Mouse (Mus musculus): ENCODE data around the gene Fam131b.

Gene Fam131b

DNA sequence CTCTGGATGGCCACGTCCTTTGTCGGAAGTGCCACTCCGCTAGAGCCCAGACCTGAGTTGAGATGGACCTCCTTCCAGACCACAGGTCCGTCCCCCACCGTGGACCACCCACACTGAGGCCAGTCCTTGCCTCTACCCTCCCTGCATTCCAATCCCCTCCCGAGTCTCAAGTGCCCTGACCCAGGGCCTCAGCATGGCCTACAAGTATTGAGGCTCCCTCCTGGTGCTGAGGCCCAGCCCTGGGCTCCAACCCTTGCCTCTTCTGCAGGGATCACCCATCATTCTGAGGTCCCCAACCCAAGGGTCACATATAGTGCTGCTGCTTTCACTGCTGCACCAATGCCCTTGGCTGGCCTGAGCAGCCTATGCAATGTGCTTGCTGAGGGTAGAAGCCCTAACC is 33.5 kb upstream of the Fam131b start:
- in situ Hi-C loops (cut with MboI, MseI): loop anchor here in 1 of 2 experiments (25.0 kb wide), 1 partner anchor 1921 kb away; the partner anchor contains the start of genes E330009J07Rik and Wee2

DNA sequence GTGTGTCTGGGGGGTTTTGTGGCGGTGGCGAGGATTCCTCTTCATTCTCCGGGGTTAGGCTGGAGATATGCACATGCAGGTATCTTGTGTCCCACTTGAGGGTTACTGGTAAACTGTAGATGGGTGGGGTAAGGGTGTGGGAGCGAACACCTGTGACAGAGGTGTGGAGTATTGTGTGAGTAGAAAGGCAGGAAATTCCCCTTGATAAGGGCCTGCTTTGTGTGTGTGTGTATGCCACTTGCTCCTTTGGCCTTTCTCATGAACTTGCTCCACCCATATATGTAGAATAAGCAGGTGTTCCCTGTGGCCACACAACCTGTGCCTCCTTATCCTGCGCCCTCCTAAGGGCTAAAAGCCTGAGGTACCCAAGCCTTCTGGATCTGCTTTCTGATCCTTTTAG is 32.5 kb upstream of the Fam131b start:
- in situ Hi-C loops (cut with MboI, MseI): loop anchor here in 1 of 2 experiments (25.0 kb wide), 1 partner anchor 1920 kb away; the partner anchor contains the start of genes E330009J07Rik and Wee2

DNA sequence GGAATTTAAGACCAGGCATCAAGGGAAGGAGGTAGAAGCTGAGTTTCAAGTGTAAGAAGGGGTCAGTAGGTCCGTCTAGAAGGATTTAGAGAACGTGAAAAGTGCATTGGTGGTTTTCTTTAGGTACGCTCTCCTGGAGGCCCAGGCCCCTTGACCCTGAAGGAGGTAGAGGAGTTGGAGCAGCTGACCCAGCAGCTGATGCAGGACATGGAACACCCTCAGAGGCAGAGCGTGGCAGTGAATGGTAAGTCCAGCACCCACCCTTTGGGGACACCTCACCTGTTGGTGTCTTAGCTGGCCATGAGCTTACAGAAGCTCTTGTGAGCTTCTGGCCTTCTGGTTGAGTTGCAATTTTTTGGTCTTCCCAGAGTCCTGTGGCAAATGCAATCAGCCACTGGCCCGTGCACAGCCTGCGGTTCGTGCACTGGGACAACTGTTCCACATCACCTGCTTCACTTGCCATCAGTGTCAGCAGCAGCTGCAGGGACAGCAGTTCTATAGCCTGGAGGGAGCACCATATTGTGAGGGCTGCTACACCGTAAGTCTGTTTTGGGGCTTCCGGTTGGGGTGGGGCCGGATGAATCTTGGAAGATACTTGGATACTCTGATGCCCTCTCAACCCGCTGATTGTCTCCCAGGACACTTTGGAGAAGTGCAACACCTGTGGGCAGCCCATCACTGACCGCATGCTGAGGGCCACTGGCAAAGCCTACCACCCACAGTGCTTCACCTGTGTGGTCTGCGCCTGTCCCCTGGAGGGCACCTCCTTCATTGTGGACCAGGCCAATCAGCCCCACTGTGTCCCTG is 31.6 kb upstream of the Fam131b start:
- in situ Hi-C loops (cut with MboI, MseI): loop anchor here in 1 of 2 experiments (25.0 kb wide), 1 partner anchor 1919 kb away; the partner anchor contains the start of genes E330009J07Rik and Wee2

DNA sequence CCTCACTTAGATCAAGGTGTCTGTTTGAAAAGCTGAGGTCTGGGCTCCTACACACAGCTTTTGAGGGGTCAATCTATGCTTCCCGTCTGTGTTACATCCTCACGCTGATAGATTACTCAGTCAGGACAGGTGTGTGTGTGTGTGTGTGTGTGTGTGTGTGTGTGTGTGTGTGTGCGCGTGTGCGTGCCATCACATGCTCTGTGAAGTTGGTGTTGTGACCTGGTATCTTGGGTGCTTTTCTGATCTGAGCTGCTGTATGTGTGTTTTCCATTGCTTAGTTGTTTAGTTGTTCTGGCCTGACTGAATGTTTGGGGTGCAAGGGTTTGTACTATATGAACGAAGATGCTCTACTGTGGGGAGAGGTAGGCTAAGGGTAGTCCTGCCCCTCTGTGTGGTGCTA is 30.9 kb upstream of the Fam131b start:
- in situ Hi-C loops (cut with MboI, MseI): loop anchor here in 1 of 2 experiments (25.0 kb wide), 1 partner anchor 1918 kb away; the partner anchor contains the start of genes E330009J07Rik and Wee2

DNA sequence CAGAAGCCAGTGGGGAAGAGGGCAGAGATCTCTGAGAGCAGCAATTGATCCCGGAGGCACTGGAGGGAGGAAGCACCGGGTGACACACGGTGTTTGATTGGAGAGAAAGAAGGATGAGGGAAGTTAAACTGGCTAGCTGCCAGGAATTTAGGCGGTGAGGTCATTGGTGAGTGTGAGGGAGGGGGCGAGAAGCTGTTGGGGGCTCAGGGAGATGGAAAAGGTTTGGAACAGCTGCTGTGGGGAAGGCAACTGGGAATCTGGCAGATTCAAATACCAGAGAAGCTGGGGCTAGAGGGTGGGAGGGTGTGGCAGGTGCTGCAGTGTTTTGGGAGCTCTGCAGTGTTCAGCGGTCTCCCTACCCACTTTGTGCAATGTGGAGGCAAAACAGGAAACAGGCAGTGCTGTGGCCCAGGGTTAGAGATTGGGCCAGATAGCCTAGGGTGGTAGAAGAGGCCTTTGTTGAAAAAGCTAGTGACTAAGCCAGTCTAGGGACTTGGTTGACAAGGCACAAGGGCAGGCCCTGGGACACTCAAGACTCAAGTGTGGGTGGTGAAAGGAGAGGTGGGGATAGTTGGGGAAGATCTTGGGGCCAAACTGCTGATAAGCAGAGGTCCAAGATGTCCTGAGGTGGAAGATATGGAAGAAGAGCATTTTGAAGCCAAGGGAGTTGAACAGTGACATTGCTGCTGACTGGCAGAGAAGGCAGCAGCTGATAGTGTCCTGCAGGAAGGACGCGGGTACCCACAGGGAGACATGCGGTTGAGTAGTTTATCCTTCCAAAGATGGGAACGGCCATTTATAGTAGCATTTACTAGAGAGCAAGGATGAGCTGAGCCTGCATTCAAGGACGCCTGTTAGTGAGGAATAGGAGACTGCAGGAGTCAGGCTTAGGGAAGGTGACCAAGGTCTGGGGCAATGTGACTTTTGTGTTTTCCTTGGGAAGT is 29.9 kb upstream of the Fam131b start:
- in situ Hi-C loops (cut with MboI, MseI): loop anchor here in 1 of 2 experiments (5.0 to 25.0 kb wide), 2 partner anchors 807 to 1917 kb away; partner anchors contain the start of genes E330009J07Rik and Wee2

DNA sequence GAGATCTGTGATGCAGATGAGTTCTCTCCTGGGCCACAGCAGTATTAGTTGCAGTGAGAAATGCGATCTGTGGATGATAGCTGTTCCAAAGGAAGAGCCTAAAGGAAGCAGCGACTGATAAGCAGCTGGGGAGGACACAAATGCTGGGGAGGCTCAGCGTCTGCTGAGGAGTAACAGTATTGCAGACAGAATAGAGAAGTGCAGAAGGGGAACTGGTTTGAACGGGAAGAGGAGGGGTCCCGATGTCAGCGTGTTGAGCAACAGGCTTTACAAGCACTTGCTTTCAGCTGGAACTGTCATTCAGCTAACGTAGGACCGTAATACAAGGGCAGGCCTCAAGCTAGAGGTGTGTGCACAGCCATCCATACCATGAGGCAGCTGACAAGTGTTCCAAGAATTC is 28.7 kb upstream of the Fam131b start:
- in situ Hi-C loops (cut with MboI, MseI): loop anchor here in 1 of 2 experiments (5.0 to 25.0 kb wide), 2 partner anchors 806 to 1916 kb away; partner anchors contain the start of genes E330009J07Rik and Wee2

DNA sequence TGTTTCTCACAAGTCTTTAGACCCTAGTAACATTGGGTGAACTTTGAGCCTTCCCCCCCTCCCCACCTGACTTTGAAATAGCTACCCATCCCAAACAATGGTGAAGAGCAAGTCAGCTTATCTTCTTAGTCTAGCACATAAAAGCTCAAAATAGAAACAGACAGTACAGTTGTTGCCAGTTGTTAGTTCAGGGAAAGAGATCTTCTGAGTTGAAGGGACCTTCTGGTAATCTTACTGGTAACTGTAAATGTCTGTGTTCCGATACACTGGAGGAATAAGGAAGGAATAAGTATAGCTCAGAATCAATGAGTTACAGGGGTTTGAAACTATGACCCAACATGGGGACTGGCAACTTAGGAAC is 28.0 kb upstream of the Fam131b start:
- in situ Hi-C loops (cut with MboI, MseI): loop anchor here in 1 of 2 experiments (5.0 to 25.0 kb wide), 2 partner anchors 805 to 1915 kb away; partner anchors contain the start of genes E330009J07Rik and Wee2

DNA sequence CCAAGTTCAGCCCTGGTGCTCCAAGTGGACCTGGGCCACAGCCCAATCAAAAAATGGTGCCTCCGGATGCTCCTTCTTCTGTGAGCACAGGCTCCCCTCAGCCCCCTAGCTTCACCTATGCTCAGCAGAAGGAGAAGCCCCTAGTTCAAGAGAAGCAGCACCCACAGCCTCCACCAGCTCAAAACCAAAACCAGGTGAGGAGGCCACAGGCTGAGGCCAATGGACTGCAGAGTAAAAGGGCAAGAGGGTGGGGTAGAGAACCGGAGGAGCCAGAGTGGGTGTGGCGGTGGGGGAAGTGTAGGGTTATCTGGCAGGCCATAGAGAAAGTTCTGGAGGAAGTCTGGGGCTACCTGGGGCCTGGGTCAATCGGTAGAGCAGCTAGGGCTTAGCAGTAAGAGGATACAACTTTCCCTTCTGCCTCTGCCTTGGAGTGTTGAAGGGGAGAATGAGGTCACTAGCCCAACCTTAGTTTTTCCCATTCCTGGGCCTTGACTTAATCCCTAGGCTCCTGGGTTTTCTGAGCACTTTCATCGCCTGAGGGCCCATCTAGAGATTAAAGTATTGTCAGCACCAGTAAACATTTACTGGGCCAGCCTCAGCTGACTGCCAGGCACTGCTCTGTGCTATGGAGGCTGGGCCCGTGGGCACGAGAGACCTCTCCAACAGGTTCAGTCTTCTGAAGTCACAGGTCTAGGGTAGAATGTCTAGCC is 27.5 kb upstream of the Fam131b start:
- in situ Hi-C loops (cut with MboI, MseI): loop anchor here in 1 of 2 experiments (5.0 to 25.0 kb wide), 2 partner anchors 805 to 1915 kb away; partner anchors contain the start of genes E330009J07Rik and Wee2

DNA sequence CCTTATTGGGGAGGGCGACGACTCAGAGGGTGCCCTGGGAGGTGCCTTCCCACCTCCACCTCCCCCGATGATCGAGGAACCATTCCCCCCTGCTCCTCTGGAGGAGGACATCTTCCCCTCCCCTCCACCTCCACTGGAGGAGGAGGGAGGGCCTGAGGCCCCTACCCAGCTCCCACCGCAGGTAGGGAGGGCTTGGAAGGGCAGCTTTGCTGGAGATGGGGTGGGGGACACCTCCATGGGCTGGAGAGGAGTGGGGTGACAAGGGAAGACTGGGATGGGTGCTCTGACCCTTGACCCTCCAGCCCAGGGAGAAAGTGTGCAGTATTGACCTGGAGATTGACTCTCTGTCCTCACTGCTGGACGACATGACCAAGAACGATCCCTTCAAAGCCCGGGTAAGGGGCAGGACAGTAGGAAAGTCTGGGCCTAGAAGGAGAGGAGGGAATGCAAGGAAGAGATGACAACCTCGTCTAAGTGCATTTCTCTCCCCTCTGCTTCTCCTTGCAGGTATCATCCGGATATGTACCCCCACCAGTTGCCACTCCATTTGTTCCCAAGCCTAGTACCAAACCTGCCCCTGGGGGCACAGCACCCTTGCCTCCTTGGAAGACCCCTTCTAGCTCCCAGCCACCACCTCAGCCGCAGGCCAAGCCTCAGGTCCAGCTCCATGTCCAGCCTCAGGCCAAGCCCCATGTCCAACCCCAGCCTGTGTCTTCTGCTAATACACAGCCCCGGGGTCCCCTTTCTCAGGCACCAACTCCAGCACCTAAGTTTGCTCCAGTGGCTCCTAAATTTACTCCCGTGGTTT is 26.7 kb upstream of the Fam131b start:
- in situ Hi-C loops (cut with MboI, MseI): loop anchor here in 1 of 2 experiments (5.0 to 25.0 kb wide), 2 partner anchors 804 to 1914 kb away; partner anchors contain the start of genes E330009J07Rik and Wee2

DNA sequence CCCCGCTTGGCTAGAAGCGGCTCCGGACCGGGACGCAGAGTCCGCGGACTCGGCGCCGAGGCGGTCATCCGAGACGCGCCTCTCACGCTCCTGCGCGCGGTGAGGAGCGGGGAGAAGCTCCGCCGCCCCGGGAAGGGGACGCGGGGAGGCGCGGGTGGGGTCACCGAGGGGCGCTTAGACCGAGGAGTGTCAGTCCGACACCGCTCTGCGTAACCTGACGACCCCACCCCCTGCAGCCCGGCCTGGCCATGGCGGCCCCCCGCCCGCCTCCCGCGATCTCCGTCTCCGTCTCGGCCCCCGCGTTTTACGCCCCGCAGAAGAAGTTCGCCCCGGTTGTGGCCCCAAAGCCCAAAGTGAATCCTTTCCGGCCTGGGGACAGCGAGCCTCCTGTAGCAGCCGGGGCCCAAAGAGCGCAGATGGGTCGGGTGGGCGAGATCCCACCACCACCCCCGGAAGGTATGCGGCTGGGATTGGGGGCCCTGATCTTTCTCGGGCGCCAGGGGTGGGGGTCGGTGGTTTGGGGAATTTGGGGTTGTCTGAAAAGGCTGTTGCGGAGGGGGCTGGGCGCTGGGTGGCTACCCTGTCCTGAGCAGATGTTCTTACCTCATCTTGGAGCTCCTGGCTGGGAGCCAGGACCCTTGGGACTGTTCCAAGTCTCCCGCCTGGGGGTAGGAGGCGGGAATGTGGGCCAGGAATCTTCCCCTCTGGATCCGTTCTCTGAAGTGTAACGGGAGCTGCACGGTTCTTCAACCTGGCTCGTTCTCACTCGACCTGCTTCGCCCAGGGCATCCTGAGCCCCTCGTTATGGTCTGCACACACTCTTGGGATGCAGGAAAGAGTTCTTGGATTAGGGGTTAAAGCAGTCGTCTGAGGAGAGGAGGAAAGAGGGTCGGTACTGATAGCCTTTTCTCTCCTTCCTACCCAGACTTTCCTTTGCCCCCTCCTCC is 25.9 kb upstream of the Fam131b start:
- in situ Hi-C loops (cut with MboI, MseI): loop anchor here in 1 of 2 experiments (5.0 to 25.0 kb wide), 2 partner anchors 803 to 1913 kb away; partner anchors contain the start of genes E330009J07Rik and Wee2

DNA sequence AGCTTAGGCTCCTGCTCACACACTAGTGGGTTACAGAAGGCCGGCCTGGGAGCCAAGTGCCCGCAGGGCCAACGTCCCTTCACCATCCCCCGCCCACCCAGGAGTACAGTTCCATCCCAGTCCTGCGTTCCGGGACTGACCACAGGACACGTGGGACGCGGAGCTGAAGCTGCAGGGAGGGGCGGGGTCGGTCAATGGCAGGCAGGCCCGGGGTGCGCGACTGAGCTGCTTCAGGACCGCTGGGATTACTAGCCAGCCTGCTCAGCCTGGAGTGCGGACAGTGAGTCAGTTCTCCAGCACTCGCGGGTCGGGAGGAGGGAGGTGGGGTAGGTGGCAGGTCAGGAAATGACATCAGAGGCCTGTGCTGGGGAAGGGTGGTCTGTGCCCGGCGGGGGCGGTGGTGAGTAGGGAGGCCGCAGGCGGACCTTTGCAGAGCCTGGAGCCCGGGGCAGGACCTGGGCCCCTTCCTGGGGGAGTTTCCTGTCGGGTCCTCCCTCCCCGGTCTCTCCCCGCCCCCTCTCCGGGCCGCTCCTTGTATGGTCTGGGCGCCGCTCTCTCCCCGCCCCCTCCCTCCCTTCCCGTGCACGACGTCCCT is 25.1 kb upstream of the Fam131b start, which contains the start of gene Zyx:
TSS of gene Zyx (plus strand) at position 205 of the 595 bp plus-strand sequence.
- in situ Hi-C loops (cut with MboI, MseI): loop anchor here in 1 of 2 experiments (5.0 to 25.0 kb wide), 2 partner anchors 802 to 1912 kb away; partner anchors contain the start of genes E330009J07Rik and Wee2

DNA sequence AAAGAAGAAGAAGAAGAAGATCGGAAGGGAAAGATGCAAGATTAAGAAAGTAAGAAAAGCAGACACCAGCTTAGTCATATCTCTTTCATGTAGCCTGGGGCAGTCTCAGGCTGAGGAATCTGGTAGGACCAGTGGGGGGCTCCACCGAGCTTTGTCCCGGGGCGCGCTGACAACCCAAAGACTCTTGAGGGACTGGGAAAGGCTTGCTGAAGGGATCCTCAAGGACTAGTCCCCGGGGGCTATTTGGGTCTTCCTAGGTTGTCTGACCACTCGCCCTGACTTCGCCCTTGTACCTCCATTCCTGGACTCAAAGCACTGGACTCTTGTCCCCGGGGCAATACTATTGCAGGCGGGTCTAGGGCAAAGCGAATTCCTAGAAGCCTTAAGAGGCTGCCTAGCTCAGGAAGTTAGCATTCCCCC is 24.6 kb upstream of the Fam131b start:
- in situ Hi-C loops (cut with MboI, MseI): no loop called here

DNA sequence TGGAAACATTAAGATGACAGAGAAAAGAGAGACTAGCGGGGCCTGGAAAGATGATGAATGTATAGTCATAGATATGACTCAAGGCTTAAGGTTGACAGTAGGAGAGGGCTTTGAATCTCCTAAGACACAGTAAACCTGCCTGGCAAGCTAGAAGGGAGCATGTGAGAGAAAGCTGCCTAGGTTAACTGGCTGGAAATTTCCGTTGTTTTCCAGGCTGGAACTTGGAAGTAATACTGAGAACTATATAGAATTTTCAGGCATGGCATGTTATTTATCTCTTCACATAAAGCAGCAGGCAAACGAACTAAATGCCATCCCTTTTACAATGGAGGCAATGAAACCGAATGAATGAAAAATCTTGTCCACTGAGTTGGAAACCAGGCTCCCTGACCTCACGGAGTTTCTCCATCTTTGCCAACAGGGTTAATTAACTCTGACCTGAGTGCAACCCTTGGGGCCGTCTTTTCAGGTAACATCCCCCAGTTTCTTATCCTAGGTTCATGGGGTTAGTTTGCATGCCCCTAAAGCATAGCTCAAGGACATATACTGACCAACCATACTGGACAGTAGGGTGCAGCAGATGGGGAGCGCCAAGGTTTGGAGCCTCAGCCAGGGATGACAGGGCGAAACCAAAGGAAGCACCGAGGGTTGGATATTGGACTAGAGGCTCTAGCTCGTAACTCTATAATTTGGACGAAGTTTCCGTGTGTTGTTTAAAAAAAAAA is 24.0 kb upstream of the Fam131b start:
- in situ Hi-C loops (cut with MboI, MseI): no loop called here

DNA sequence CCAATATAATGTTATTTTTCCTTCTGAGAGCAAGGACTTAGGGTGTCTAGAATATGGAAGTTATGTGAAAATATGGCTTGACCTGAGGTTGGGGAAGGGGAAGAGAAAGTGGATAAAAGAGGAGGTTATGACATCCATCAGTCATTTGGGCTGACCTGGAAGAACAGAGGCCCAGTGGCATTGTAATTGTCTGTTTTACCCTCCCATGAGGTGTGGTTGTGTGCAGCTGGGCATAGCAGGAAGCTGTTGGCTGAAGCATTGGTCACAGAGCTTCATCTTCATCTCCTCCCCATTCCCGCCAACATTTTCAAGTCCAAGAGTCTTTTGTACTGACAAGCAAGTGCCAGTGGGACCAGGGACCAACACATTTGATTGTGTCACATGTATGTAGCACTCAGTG is 19.8 kb upstream of the Fam131b start:
- in situ Hi-C loops (cut with MboI, MseI): loop anchor here in 1 of 2 experiments (5.0 kb wide), 1 partner anchor 38 kb away; no protein-coding TSS in a partner anchor

DNA sequence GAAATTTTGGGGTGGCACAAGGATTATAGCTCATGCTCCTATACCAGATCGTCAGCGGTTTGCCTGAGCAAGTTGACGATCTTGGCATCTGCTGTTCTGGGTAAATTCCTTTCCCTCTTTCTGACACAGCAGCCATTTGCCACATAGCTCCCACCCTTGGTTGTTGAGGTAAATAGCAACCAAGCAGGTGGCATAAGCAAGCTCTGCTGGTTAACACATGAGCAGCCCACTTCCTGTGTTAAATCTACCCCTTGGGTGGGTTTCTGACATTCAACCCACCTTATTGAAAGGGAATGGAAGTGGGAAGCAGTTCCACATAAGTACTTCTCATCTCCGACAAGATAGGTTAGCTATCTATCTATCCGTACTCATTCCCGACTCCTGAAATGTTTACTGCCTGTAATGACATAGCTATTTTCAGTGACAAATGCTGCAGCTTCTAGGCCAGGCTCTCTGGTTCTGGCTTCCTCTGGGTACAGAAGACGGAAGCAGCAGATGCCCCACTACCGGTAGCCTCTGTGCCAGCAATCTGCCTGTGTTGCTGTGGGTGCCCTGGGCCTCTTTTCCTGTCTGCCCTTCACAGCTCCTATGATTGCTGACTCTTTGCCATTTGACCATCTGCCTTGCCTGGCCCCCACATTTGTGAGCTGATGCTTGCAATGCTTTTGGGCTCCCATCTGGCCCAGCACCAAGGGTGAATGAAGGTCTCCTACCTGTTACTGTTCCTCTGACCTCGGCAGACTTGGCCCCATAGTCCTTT is 19.1 kb upstream of the Fam131b start:
- in situ Hi-C loops (cut with MboI, MseI): loop anchor here in 1 of 2 experiments (5.0 kb wide), 1 partner anchor 39 kb away; no protein-coding TSS in a partner anchor

DNA sequence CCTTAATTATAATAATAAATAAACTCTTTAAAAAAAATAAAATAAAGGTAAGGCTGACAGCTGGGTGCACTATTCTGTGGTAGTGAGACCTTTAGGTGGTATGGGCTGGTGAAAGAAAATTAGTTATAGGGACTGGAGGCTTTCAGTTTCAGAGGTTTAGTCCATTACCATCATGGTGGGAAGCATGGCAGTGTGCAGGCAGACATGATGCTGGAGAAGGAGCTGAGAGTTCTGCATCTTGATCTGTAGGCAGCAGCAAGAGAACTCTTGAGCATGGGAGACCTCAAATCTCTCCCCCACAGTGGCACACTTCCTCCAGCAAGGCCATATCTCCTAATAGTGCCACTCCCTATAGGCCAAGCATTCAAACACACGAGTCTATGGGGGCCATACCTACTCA is 17.7 kb upstream of the Fam131b start:
- in situ Hi-C loops (cut with MboI, MseI): loop anchor here in 1 of 2 experiments (5.0 kb wide), 1 partner anchor 40 kb away; no protein-coding TSS in a partner anchor

All from T-helper 17 cell (primary cell).